Mouse (Mus musculus): Measurements from ENCODE around the gene Ogfr.

DNA sequence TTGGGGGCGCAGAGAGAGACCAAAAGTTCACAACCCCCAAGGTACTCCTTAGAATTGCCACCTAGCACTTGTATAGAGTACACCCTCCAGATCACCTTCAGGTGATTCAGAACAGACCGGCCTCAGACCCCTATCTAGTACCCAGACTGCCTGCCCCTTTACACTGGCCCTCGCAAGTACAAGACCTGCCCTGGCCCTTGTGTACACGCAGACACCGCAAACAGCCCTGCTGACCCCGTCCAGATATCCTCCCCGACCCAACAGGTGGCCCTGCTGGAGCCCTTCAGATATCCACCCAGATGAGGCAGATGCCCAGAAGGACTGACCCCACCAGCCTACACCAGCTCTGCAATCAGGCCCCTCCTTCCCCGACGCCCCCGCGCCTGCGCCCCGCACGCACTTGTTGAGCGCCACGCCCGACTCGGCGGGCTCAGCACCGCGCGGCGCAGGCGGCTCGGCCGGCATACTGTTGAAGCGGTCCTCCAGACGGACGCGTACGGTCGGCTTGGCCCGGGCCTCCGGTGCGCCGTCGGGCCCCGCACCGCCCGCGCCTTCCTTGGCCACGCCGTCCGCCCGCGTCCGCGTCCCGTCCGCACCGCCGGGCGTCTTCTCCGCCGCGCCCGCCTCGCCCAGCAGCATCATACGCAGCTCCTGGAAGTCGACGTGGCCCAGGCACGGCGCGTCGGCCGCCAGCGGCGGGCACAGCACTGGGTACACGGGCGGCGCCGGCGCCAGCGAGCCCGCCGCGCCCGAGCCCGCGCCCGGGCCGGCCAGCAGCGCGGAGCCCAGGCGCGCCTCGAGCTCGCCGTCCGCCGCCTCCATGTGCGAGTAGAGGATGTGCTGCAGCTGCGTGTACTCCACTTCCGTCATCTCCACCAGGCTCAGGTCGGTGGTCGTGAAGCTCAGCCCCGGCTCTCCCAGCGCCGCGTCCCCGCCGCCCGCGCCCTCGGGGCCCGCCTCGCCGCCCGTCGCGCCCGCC is 52.8 kb downstream of the Ogfr start:
- TF ChIP-seq POLR2A (IDR thresholded peaks at IDR 0.05; ENCODE audit: low read depth, low read length) (no peak), CTCF (IDR thresholded peaks at IDR 0.05; ENCODE audit: extremely low read depth, insufficient read length, insufficient replicate concordance, low read depth, low read length) (no peak)

Data from small intestine, adult 2 months (tissue).